Mouse (Mus musculus) E14TG2a.4 (cell line): ENCODE measurements around the gene Castor2.
A peak's percentile ranks its signal among the peaks of the same experiment; 100 is the strongest.

Source experiments
- H3K27me3 ChIP-seq: 2 replicates; pipeline ENCODE4 v1.6.1; 2014; ENCODE audit warnings: low read length, control low read depth; ENCODE audit not compliant: insufficient read depth
- H3K36me3 ChIP-seq: 2 replicates; pipeline ENCODE4 v1.6.1; 2014; ENCODE audit warnings: low read length, control low read depth; ENCODE audit not compliant: insufficient read depth
- H3K4me1 ChIP-seq: replicated peaks from 2 replicates; pipeline ENCODE4 v1.6.1; 2014; ENCODE audit warnings: low read depth, low read length, control low read depth
- H3K4me3 ChIP-seq: replicated peaks from 2 replicates; pipeline ENCODE4 v1.5.1; 2014; ENCODE audit warnings: mild to moderate bottlenecking, low read length
- H3K9me3 ChIP-seq: 2 replicates; pipeline ENCODE4 v1.6.1; 2014; ENCODE audit warnings: low read length, control low read depth
- CTCF ChIP-seq: conservative IDR thresholded peaks from 2 replicates; pipeline ENCODE4 v1.5.1; 2014; ENCODE audit warnings: low read length
- NANOG ChIP-seq: IDR thresholded peaks from 2 replicates; pipeline ENCODE4 v1.6.1; 2014; ENCODE audit warnings: borderline replicate concordance, low read length, mixed read lengths
- POU5F1 ChIP-seq: IDR thresholded peaks from 2 replicates; pipeline ENCODE4 v1.6.1; 2014; ENCODE audit warnings: low read length, borderline replicate concordance

Gene Castor2

GRCm38 (mm10) chr5:134155916-134156466 is 56.5 kb downstream of the Castor2 start:
- H3K9me3 ChIP-seq, result peaks cover 6% of the 10 kb centered on the region
- TF ChIP-seq NANOG (no peak), POU5F1 (no peak), CTCF (no peak)
- peaks cover 94% of the 10 kb centered on the region for H3K36me3 ChIP-seq
- no peak overlapping the region for H3K4me3 ChIP-seq
- H3K4me1 ChIP-seq, result peaks cover 47% of the 10 kb centered on the region
- H3K27me3 ChIP-seq, result no peaks in the 10 kb centered on the region

GRCm38 (mm10) chr5:134164688-134165087 is 65.2 kb downstream of the Castor2 start:
- peaks cover 38% of the 10 kb centered on the region for H3K4me1 ChIP-seq
- H3K36me3 ChIP-seq, result peaks cover 91% of the 10 kb centered on the region
- H3K9me3 ChIP-seq, result no peaks in the 10 kb centered on the region
- H3K27me3 ChIP-seq, result no peaks in the 10 kb centered on the region
- H3K4me3 ChIP-seq, result no peak overlapping the region
- no peak for TF ChIP-seq POU5F1
- TF ChIP-seq CTCF, result no peak
- no peak for TF ChIP-seq NANOG

GRCm38 (mm10) chr5:134166642-134167041 is 67.1 kb downstream of the Castor2 start:
- Histone ChIP-seq H3K36me3 (peaks cover 90% of the 10 kb centered on the region), H3K4me1 (peaks cover 54% of the 10 kb centered on the region), H3K9me3 (no peaks in the 10 kb centered on the region), H3K4me3 (no peak overlapping the region), H3K27me3 (no peaks in the 10 kb centered on the region)
- TF ChIP-seq CTCF (no peak), NANOG (no peak), POU5F1 (no peak)

- peak overlapping the region; percentile 63 for H3K4me3 ChIP-seq
- H3K36me3 ChIP-seq, result peaks cover 90% of the 10 kb centered on the region
- TF ChIP-seq CTCF (no peak), NANOG (no peak), POU5F1 (no peak)
- peaks cover 64% of the 10 kb centered on the region for H3K4me1 ChIP-seq
- H3K9me3 ChIP-seq, result no peaks in the 10 kb centered on the region
- no peaks in the 10 kb centered on the region for H3K27me3 ChIP-seq
Measured at GRCm38 (mm10) chr5:134168033-134168432, 68.5 kb downstream of the Castor2 start.

GRCm38 (mm10) chr5:134169231-134169630 is 69.7 kb downstream of the Castor2 start:
- Histone ChIP-seq H3K36me3 (peaks cover 84% of the 10 kb centered on the region), H3K27me3 (no peaks in the 10 kb centered on the region), H3K4me3 (peak overlapping the region; percentile 46; the same call in 1 of the 2 replicates), H3K9me3 (no peaks in the 10 kb centered on the region), H3K4me1 (peaks cover 75% of the 10 kb centered on the region)
- no peak for TF ChIP-seq CTCF
- TF ChIP-seq NANOG, result no peak
- no peak for TF ChIP-seq POU5F1

GRCm38 (mm10) chr5:134170167-134170566 is 70.7 kb downstream of the Castor2 start:
- Histone ChIP-seq H3K4me3 (no peak overlapping the region), H3K9me3 (no peaks in the 10 kb centered on the region), H3K36me3 (peaks cover 77% of the 10 kb centered on the region), H3K4me1 (peaks cover 77% of the 10 kb centered on the region), H3K27me3 (no peaks in the 10 kb centered on the region)
- TF ChIP-seq NANOG (no peak), CTCF (no peak), POU5F1 (no peak)

- Histone ChIP-seq H3K4me1 (peaks cover 80% of the 10 kb centered on the region), H3K4me3 (no peak overlapping the region)
Measured at GRCm38 (mm10) chr5:134173206-134173605, 73.7 kb downstream of the Castor2 start.

GRCm38 (mm10) chr5:134175696-134176095 is 76.2 kb downstream of the Castor2 start:
- TF ChIP-seq POU5F1 (no peak), CTCF (no peak), NANOG (no peak)

More at GRCm38 (mm10) chr5:134173206-134173605, 73.7 kb downstream of the Castor2 start:
- TF ChIP-seq CTCF (peak; percentile 97), POU5F1 (no peak)
- Histone ChIP-seq H3K36me3 (peaks cover 47% of the 10 kb centered on the region), H3K27me3 (no peaks in the 10 kb centered on the region), H3K9me3 (no peaks in the 10 kb centered on the region)

More at GRCm38 (mm10) chr5:134175696-134176095, 76.2 kb downstream of the Castor2 start:
- Histone ChIP-seq H3K36me3 (peaks cover 30% of the 10 kb centered on the region), H3K4me1 (peaks cover 83% of the 10 kb centered on the region), H3K4me3 (peak overlapping the region; percentile 97), H3K27me3 (no peaks in the 10 kb centered on the region), H3K9me3 (no peaks in the 10 kb centered on the region)
